Mouse (Mus musculus) kidney, postnatal 0 days (tissue): Measurements from ENCODE around the gene Arih2. TPM values are rescaled to one million over a fixed set of nuclear protein-coding genes. Genes with fewer than 3 reads are reported as not detected.

Experiments
- ATAC-seq: fragments of 200-750 bp; cut with Nextera tagmentation; replicated peaks from 2 replicates; pipeline ENCODE4 v1.8.0; 2017; ENCODE audit warnings: low read depth, moderate number of reproducible peaks, moderate TSS enrichment, moderate library complexity; ENCODE audit not compliant: low FRiP score
- DNase-seq: peaks from one replicate; pipeline ENCODE4 v3.0.0-alpha.2; 2016; ENCODE audit warnings: low spot score
- H3K27ac ChIP-seq: fragments of 300-500 bp; sonication (generic); 2 replicates; pipeline ENCODE4 v1.5.1; 2014; ENCODE audit warnings: mild to moderate bottlenecking
- H3K27me3 ChIP-seq: fragments of 300-500 bp; sonication (generic); 2 replicates; pipeline ENCODE4 v1.6.1; 2014; ENCODE audit warnings: low read length, mixed read lengths; ENCODE audit not compliant: insufficient read depth
- H3K36me3 ChIP-seq: fragments of 300-500 bp; sonication (generic); 2 replicates; pipeline ENCODE4 v1.6.1; 2014; ENCODE audit warnings: low read length, mixed read lengths; ENCODE audit not compliant: insufficient read depth
- H3K4me1 ChIP-seq: fragments of 300-500 bp; sonication (generic); replicated peaks from 2 replicates; pipeline ENCODE4 v1.6.1; 2014; ENCODE audit warnings: antibody characterized with exemption, low read length, mixed read lengths; ENCODE audit not compliant: insufficient read depth
- H3K4me2 ChIP-seq: fragments of 300-500 bp; sonication (generic); 2 replicates; pipeline ENCODE4 v1.6.1; 2014; ENCODE audit warnings: mild to moderate bottlenecking, low read length, moderate library complexity, mixed read lengths
- H3K4me3 ChIP-seq: fragments of 300-500 bp; sonication (generic); replicated peaks from 2 replicates; pipeline ENCODE4 v1.5.1; 2014; ENCODE audit warnings: low read depth, low read length
- H3K9ac ChIP-seq: fragments of 300-500 bp; sonication (generic); 2 replicates; pipeline ENCODE4 v1.6.1; 2014; ENCODE audit warnings: low read depth, low read length
- H3K9me3 ChIP-seq: fragments of 300-500 bp; sonication (generic); replicated peaks from 2 replicates; pipeline ENCODE4 v1.6.1; 2016; ENCODE audit warnings: low read length, inconsistent platforms, mixed read lengths
- CTCF ChIP-seq: IDR thresholded peaks from 2 replicates; pipeline ENCODE4 v1.5.1; 2016; ENCODE audit warnings: antibody characterized with exemption, low read depth, mild to moderate bottlenecking, moderate library complexity
- WGBS: fragments of 180-500 bp; shearing (Covaris S2); extraction: QIAGEN DNeasy Blood & Tissue Kit; methylation state at CpG from one replicate; pipeline ENCODE4 v1.1.7; 2014; 5-methylcytosine and 5-hydroxymethylcytosine counted together
- polyA plus RNA-seq: library from polyadenylated mRNA; unstranded; fragments of >200 nt; fragmentation: Nextera tagmentation; extraction: Ambion mirVana; gene quantifications from 2 replicates; pipeline ENCODE4 v1.2.1, GENCODE M21; 2015

The Arih2 gene
- polyA plus RNA-seq, 1 experiment from 2014 or later, result 36.6 TPM

DNA sequence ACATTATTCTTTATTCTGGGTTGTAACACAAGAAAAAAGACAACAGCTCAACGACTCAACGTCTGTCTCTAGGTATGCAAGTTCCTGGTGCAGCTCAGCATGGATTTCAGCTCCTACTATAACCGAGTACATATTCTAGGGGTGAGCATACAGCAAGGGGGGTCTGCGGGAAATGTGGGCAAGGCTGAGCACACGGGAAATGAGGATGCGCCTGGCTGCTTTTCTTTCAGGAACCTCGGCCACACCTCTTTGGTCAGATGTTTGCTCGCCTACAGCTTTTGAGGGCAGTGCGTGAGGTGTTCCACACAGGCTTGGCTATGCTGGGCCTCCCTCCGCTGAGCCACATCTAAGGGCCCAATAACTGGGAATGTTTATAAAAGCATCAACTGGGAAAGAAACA, 76.9 kb downstream of the Arih2 start:
- H3K9ac ChIP-seq, result no peak overlapping the region
- no peak for TF ChIP-seq CTCF
- 72% methylated on average over 10 of the region's 10 CpGs for WGBS
- DNase-seq (no peak), ATAC-seq (no peak)
- H3K4me3 ChIP-seq, result no peak overlapping the region
- H3K27me3 ChIP-seq, result no peaks in the 10 kb centered on the region
- H3K27ac ChIP-seq, result no peak overlapping the region
- 0 out of 2 replicates have a peak, but pooled peaks cover 10% of the 10 kb centered on the region for H3K4me1 ChIP-seq
- H3K9me3 ChIP-seq, result no peaks in the 10 kb centered on the region
- no peak overlapping the region for H3K4me2 ChIP-seq
- H3K36me3 ChIP-seq, result peaks cover 27% of the 10 kb centered on the region

DNA sequence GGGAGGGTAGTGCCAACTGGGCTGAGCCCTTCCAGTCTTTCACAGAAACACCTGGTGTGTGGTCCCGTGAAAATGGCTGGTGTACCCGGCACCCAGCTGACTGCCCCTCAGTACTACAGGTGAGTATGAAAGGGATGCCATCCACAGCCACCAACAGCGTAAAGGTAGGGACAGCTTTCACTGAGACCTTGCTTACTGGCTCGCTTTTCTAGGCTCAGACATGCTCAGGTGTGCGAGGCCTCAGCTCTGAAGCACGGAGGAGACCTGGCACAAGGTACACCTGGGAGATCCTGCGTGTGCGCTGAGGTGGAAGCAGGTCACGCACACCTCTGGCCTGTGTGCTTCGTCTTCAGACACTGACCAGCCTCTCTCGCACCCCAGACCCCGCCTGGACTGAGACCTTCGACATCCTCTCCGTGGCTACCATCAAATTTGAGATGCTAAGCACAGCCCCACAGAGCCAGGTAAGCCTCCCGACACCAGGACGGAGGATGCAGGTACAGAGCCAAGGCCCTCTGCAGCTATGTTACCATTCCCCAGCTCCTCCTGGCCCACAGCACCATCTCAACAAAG, 77.7 kb downstream of the Arih2 start:
- WGBS, result 91% methylated on average over 16 of the region's 16 CpGs
- ATAC-seq, result no peak
- TF ChIP-seq CTCF, result no peak
- H3K9ac ChIP-seq, result no peak overlapping the region
- H3K27ac ChIP-seq, result no peak overlapping the region
- H3K4me2 ChIP-seq, result no peak overlapping the region
- H3K4me1 ChIP-seq, result 0 out of 2 replicates have a peak, but pooled peaks cover 10% of the 10 kb centered on the region
- DNase-seq, result no peak
- H3K9me3 ChIP-seq, result no peaks in the 10 kb centered on the region
- no peaks in the 10 kb centered on the region for H3K27me3 ChIP-seq
- no peak overlapping the region for H3K4me3 ChIP-seq
- peaks cover 27% of the 10 kb centered on the region for H3K36me3 ChIP-seq

DNA sequence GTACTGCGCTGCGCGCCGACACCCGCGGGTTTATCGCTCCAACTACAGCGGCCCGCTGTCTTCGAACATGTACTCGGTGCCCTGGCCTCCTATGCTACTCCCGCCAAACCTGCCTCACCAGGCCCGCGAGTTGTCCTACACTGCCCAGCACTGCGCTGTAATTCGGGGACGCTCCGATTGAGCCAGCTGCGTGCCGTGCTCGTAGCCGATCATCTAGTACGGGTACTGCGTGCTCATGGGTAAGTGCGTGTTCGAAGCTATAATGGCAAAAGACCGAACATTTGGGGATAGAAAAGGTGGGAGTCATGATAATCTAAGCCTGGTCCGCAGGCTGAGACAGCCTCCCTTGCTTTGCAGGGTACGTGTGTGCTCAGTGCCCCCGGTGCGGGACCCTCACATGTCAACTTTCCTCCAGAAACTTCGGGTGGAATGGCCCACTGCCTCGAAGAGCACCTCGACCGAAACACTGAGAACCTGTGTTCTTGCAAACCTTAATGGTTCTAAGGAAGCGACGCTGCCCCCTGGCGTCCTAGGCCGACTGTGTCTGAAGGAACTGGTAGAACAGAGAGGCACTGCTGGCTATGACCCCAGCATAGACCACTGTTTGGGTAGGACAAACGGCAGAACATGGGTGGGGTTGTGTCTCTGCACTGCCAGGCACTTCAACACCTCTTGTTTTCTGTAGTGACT, 78.8 kb downstream of the Arih2 start:
- peak overlapping the region; percentile 50 for H3K9ac ChIP-seq
- under 1% methylated on average over 40 of the region's 40 CpGs for WGBS
- ATAC-seq (no peak), DNase-seq (peak; percentile 91)
- H3K4me1 ChIP-seq, result peaks cover 14% of the 10 kb centered on the region
- H3K9me3 ChIP-seq, result no peaks in the 10 kb centered on the region
- no peaks in the 10 kb centered on the region for H3K27me3 ChIP-seq
- peak overlapping the region; percentile 59 for H3K4me3 ChIP-seq
- H3K27ac ChIP-seq, result peak overlapping the region; percentile 25
- peaks cover 23% of the 10 kb centered on the region for H3K36me3 ChIP-seq
- peak; percentile 80 for TF ChIP-seq CTCF
- peak overlapping the region; percentile 86 for H3K4me2 ChIP-seq

DNA sequence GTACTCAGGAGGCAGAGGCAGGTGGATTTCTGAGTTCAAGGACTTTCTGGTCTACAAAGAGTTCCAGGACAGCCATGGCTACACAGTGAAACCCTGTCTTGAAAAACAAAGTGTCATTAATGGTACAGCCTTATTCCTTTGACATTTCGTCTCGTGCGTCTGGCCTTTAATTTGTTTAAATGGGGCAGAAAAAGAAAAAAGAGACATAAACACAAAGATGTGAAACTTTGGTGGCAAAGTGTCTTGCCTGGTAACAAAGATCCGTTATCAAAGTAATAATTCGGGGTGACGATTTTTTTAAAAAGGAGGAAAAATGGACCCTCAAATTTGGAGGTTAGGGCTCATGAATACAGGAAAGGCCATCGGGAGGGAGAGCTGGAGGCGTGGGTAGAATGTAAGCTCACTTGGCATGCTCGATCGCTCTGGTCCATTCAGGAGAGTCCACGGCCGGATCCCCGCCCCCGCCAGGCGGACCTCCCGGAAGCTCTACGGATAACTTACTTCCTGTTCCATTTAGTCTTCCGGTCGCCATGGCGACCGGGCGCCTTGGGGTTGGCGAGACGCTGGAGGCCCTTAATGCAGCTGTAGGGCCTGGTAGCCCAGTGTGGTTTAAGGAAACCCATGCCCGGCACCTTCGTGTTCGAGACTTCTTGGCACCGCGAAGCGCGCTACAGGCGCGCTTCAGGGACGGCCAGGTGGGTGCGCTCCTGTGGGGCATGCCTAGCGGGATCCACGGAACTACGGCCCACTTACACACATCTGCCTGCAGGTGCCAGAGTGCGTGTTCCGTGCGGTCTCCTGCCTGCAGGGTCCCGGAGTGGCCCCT, 79.6 kb downstream of the Arih2 start, which contains the start of gene Dalrd3:
Gene Dalrd3 (plus strand): TSS at position 506 of the 826 bp plus-strand sequence.
- DNase-seq, result peak; percentile 97
- Histone ChIP-seq H3K4me2 (peak within 1 kb of the TSS; percentile 100), H3K27ac (peak within 1 kb of the TSS; percentile 25), H3K4me1 (peaks cover 14% of the 10 kb centered on the region), H3K36me3 (peaks cover 20% of the 10 kb centered on the region), H3K4me3 (peak within 1 kb of the TSS; percentile 59), H3K9me3 (no peaks in the 10 kb centered on the region), H3K27me3 (no peaks in the 10 kb centered on the region), H3K9ac (peak within 1 kb of the TSS; percentile 50)
- no peak for TF ChIP-seq CTCF
- ATAC-seq, result peak; percentile 51
- 5% methylated on average over 42 of the region's 42 CpGs for WGBS

DNA sequence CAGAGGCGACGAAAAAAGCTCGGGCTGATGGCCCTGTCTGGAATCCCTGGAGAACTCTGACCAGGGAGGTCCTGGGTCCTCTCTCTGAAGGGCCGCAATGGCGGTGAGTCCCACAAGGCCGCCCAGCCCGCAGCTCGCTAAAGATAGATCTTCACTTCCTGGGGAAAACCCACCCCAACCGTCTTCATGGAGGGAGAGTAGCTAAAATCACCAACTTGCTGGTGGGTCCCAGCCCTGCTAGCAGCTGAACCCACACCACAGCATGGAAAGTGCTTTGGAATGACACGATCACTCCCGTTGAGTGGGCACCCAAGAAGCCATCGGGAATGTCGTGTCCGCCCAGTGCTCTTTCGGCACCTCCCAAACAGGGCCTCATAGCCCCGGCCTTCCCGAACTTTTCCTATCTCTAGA, 80.7 kb downstream of the Arih2 start:
- H3K4me2 ChIP-seq, result peak overlapping the region; percentile 100
- TF ChIP-seq CTCF, result no peak
- H3K27ac ChIP-seq, result no peak overlapping the region
- DNase-seq (no peak), ATAC-seq (no peak)
- H3K4me3 ChIP-seq, result peak overlapping the region; percentile 77; the same call in 1 of the 2 replicates
- peaks cover 30% of the 10 kb centered on the region for H3K36me3 ChIP-seq
- peaks cover 14% of the 10 kb centered on the region for H3K4me1 ChIP-seq
- 83% methylated on average over 17 of the region's 17 CpGs for WGBS
- no peak overlapping the region; the same call in 1 of the 2 replicates for H3K9ac ChIP-seq
- no peaks in the 10 kb centered on the region for H3K27me3 ChIP-seq
- H3K9me3 ChIP-seq, result no peaks in the 10 kb centered on the region

DNA sequence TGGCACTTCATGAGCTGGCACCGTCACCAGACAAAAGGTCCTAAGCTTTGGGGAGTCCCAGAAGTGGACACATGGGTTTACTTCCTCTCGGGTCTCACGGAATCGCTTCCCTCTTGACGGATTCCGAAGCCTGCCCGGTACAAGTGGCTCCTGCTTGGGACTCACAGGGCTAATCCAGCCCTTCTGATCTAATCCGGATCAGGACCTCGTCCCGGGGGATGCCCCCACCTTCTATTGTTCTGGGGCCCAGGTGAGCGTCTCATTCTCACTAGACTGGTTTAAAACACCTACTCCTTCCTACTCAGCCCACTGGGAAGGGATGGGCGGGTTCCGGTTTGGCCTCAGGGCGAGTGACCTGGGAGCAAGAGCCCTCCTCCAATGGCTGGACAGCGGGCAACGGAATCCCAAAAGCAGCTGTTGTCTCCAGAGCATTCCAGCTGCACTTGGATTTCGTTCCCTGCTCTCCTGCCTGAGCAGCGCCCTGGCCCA, 81.2 kb downstream of the Arih2 start:
- Histone ChIP-seq H3K9ac (peak overlapping the region; percentile 83), H3K4me1 (peaks cover 14% of the 10 kb centered on the region), H3K27me3 (no peaks in the 10 kb centered on the region), H3K9me3 (no peaks in the 10 kb centered on the region), H3K36me3 (peaks cover 28% of the 10 kb centered on the region), H3K27ac (peak overlapping the region; percentile 97), H3K4me3 (peak overlapping the region; percentile 77), H3K4me2 (peak overlapping the region; percentile 100)
- TF ChIP-seq CTCF, result no peak
- DNase-seq (no peak), ATAC-seq (no peak)
- 8% methylated on average over 18 of the region's 18 CpGs for WGBS
